In genomic region chr1:194643930-194644329, GRCm38 (mm10) we compare ENCODE assay signal across 18 mouse cellular contexts.
"Had no signal": no experiment of that assay in that cellular context is flagged by ENCODE, and none has a peak within 500 bp of the region (broad histone marks: within the 10 kb centered on the region; RNA-seq: fewer than 3 reads in every experiment).

No protein-coding gene starts in this region.

- H3K4me3 ChIP-seq: midbrain, embryonic 10.5 days; midbrain, embryonic 12.5 days; myocyte; neural tube, embryonic 13.5 days; neural tube, embryonic 15.5 days had no signal

- DNase-seq: lung, adult 18-20 months; lung, embryonic 14.5 days; lung, postnatal 10 days; lung, postnatal 4 days; midbrain, embryonic 14.5 days; retina, postnatal 1 day; right cerebral cortex, adult 18-20 months; right cerebral cortex, postnatal 25 days; right cerebral cortex, postnatal 4 days; spleen, adult 18-20 months; thymus, adult 18-20 months; thymus, postnatal 14 days; thymus, postnatal 36 days had no signal

- H3K27me3 ChIP-seq: midbrain, embryonic 12.5 days; neural tube, embryonic 13.5 days; neural tube, embryonic 15.5 days had no signal

- H3K9me3 ChIP-seq: midbrain, embryonic 10.5 days; midbrain, embryonic 12.5 days; neural tube, embryonic 13.5 days; neural tube, embryonic 15.5 days had no signal

- H3K27ac ChIP-seq: midbrain, embryonic 10.5 days; midbrain, embryonic 12.5 days; neural tube, embryonic 13.5 days; neural tube, embryonic 15.5 days had no signal
